In the genomic region with DNA sequence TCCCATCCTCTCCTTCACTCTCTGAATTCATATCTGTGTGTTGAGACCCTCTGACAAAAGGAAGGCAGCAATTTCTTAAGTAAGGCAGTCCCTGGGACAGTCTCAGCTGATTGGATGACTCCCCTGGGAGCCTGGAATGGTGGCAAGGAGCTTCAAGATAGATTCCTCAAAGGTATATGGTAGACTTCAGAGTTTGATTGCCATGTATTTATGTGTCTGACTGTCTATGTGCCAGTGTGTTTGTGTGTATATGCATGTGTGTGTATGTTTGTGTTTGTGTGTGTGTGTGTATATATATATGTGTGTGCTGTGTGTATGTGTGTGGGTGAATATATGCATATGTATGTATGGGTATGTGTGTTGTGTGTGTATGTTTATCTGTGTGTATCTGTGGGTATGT, we compare ENCODE assay signal across 36 mouse cellular contexts. TPM values are rescaled to one million over a fixed set of nuclear protein-coding genes. Genes with fewer than 3 reads are reported as not detected.
DNase-seq lines count a peak whose midpoint lies in the region; ATAC-seq lines count a peak whose summit lies in the region.
"Had no signal": no experiment of that assay in that cellular context is flagged by ENCODE, and none has a peak within 500 bp of the region (broad histone marks: within the 10 kb centered on the region; RNA-seq: fewer than 3 reads in every experiment).

No protein-coding gene starts in this region.

- no peak for DNase-seq in heart, embryonic 10.5 days (ENCODE audit: low spot score)
- DNase-seq in heart, adult 9 months (ENCODE audit: low spot score in 2 of 2): no peak
- DNase-seq in heart, postnatal 4 days: no peak
- DNase-seq in lung, postnatal 25 days (ENCODE audit: low spot score): no peak
- no peak for DNase-seq in gastrocnemius, adult 8-10 months (ENCODE audit: low spot score in 2 of 2)
- DNase-seq: adrenal gland, postnatal 10 days; cerebellum, adult 8-10 months; cerebellum, postnatal 25 days; forebrain, postnatal 0 days; gastrocnemius, postnatal 14 days; kidney, postnatal 36 days; liver, postnatal 0 days; thymus, adult 2 months; thymus, postnatal 36 days had no signal

- ATAC-seq in heart, embryonic 15.5 days (replicated peaks; ENCODE audit: insufficient number of reproducible peaks, insufficient read depth, low FRiP score, low read depth): no peak; the same call in 1 of the 2 replicates
- ATAC-seq in lung, embryonic 16.5 days (ENCODE audit: low read depth): no peak
- ATAC-seq: forebrain, postnatal 0 days; inflammation-experienced regulatory T-cells, adult 6 months; Patski had no signal

- no peak overlapping the region for H3K9ac ChIP-seq in heart, embryonic 15.5 days
- H3K9ac ChIP-seq in lung, embryonic 16.5 days (ENCODE audit: low read length): no peak overlapping the region
- H3K9ac ChIP-seq: embryonic facial prominence, embryonic 15.5 days; forebrain, embryonic 12.5 days; forebrain, postnatal 0 days; hindbrain, embryonic 14.5 days; limb, embryonic 12.5 days; liver, embryonic 12.5 days; liver, postnatal 0 days; midbrain, embryonic 12.5 days had no signal

- H3K4me2 ChIP-seq in heart, embryonic 15.5 days: no peak overlapping the region
- no peak overlapping the region for H3K4me2 ChIP-seq in lung, embryonic 16.5 days (ENCODE audit: low read depth, low read length)
- H3K4me2 ChIP-seq: embryonic facial prominence, embryonic 15.5 days; forebrain, embryonic 12.5 days; hindbrain, embryonic 14.5 days; limb, embryonic 12.5 days; liver, embryonic 12.5 days; midbrain, embryonic 12.5 days had no signal

- no peaks in the 10 kb centered on the region for H3K9me3 ChIP-seq in heart, embryonic 10.5 days
- H3K9me3 ChIP-seq in heart, embryonic 15.5 days (replicated peaks): no peaks in the 10 kb centered on the region
- H3K9me3 ChIP-seq in lung, embryonic 16.5 days (ENCODE audit: control insufficient read depth, low read length): no peaks in the 10 kb centered on the region
- H3K9me3 ChIP-seq: embryonic facial prominence, embryonic 10.5 days; embryonic facial prominence, embryonic 15.5 days; forebrain, embryonic 12.5 days; limb, embryonic 12.5 days; liver, embryonic 12.5 days; midbrain, embryonic 12.5 days had no signal

- peaks cover 50% of the 10 kb centered on the region for H3K4me1 ChIP-seq in heart, embryonic 10.5 days
- peaks cover 38% of the 10 kb centered on the region for H3K4me1 ChIP-seq in heart, embryonic 15.5 days (replicated peaks)
- H3K4me1 ChIP-seq in lung, embryonic 16.5 days (replicated peaks; ENCODE audit: control insufficient read depth, insufficient read depth, low read length): peaks cover 22% of the 10 kb centered on the region

- H3K27me3 ChIP-seq in heart, embryonic 10.5 days (ENCODE audit: insufficient read depth, poor library complexity, severe bottlenecking): no peaks in the 10 kb centered on the region
- H3K27me3 ChIP-seq in heart, embryonic 15.5 days: no peaks in the 10 kb centered on the region
- H3K27me3 ChIP-seq in lung, embryonic 16.5 days (ENCODE audit: control insufficient read depth, insufficient read depth, low read depth, low read length): no peaks in the 10 kb centered on the region
- H3K27me3 ChIP-seq: embryonic facial prominence, embryonic 15.5 days; forebrain, embryonic 12.5 days; limb, embryonic 12.5 days; liver, embryonic 12.5 days; midbrain, embryonic 12.5 days; Patski had no signal

- H3K4me3 ChIP-seq in heart, embryonic 10.5 days: no peak overlapping the region
- no peak overlapping the region for H3K4me3 ChIP-seq in heart, embryonic 15.5 days
- no peak overlapping the region for H3K4me3 ChIP-seq in lung, embryonic 16.5 days (ENCODE audit: low read length)
- H3K4me3 ChIP-seq: embryonic facial prominence, embryonic 10.5 days; embryonic facial prominence, embryonic 15.5 days; forebrain, embryonic 12.5 days; layer of hippocampus, adult 2 months; left cerebral cortex, adult 2 months; limb, embryonic 12.5 days; liver, embryonic 12.5 days; midbrain, embryonic 12.5 days had no signal

- peak overlapping the region; percentile 52; the same call in 1 of the 2 replicates for H3K27ac ChIP-seq in heart, embryonic 10.5 days
- peak overlapping the region; percentile 67 for H3K27ac ChIP-seq in heart, embryonic 15.5 days
- 0 out of 2 replicates have a peak overlapping the region, but pooled peaks have one; percentile 2 for H3K27ac ChIP-seq in lung, embryonic 16.5 days (ENCODE audit: low read length)
- H3K27ac ChIP-seq: embryonic facial prominence, embryonic 10.5 days; embryonic facial prominence, embryonic 15.5 days; forebrain, embryonic 12.5 days; hindbrain, embryonic 14.5 days; layer of hippocampus, adult 2 months; left cerebral cortex, adult 2 months; limb, embryonic 12.5 days; liver, embryonic 12.5 days; midbrain, embryonic 12.5 days had no signal

- H3K36me3 ChIP-seq in heart, embryonic 10.5 days: no peaks in the 10 kb centered on the region
- no peaks in the 10 kb centered on the region for H3K36me3 ChIP-seq in heart, embryonic 15.5 days
- H3K36me3 ChIP-seq in lung, embryonic 16.5 days (ENCODE audit: control insufficient read depth, insufficient read depth, low read length): no peaks in the 10 kb centered on the region
- H3K36me3 ChIP-seq: embryonic facial prominence, embryonic 10.5 days; embryonic facial prominence, embryonic 15.5 days; forebrain, embryonic 12.5 days; limb, embryonic 12.5 days; liver, embryonic 12.5 days; midbrain, embryonic 12.5 days had no signal

RNA-seq across cellular contexts. Expression of gene Gm17571, which starts 15.8 kb away (rescaled TPM):
- not detected in 2 replicates for polyA plus RNA-seq in heart, embryonic 10.5 days (2016; fragmentation: Nextera tagmentation; extraction: Ambion mirVana)
- not detected in 2 replicates for polyA plus RNA-seq in heart, embryonic 15.5 days (2015; fragmentation: Nextera tagmentation; extraction: Ambion mirVana)
- total RNA-seq in heart, postnatal 4 days (2021): not detected
- not detected in 2 replicates for polyA plus RNA-seq in lung, embryonic 16.5 days (2015; fragmentation: Nextera tagmentation; extraction: Ambion mirVana)
- not detected for total RNA-seq in gastrocnemius, adult 8-10 months (2022)
- total RNA-seq: adrenal gland, postnatal 10 days; forebrain, postnatal 0 days; gastrocnemius, postnatal 14 days; granulocyte monocyte progenitor cell, adult 5-6 weeks; layer of hippocampus, adult 2 months; layer of hippocampus, postnatal 14 days; left cerebral cortex, adult 2 months; left cerebral cortex, postnatal 25 days; megakaryocyte progenitor cell, adult 5-6 weeks; MEL; monocyte, adult 5-6 weeks had no signal
- polyA plus RNA-seq: embryonic facial prominence, embryonic 10.5 days; embryonic facial prominence, embryonic 15.5 days; forebrain, embryonic 12.5 days; forebrain, postnatal 0 days; hindbrain, embryonic 14.5 days; inflammation-experienced regulatory T-cells, adult 6 months; kidney, adult 2 months; kidney, embryonic 16.5 days; limb, embryonic 12.5 days; liver, embryonic 12.5 days; liver, postnatal 0 days; midbrain, embryonic 12.5 days; neural tube, embryonic 14.5 days; Patski; thymus, adult 2 months had no signal

Comparison
In these comparisons a context has a peak if more than half of its experiments do, and no peak if none do; other contexts are left out.
1. H3K27ac ChIP-seq: peak in every context shown above with its lines; median percentile 67 in heart, embryonic 15.5 days; 52 in heart, embryonic 10.5 days; 2 in lung, embryonic 16.5 days.